Mouse (Mus musculus): Measurements from ENCODE around the gene Efcab6. TPM values are rescaled to one million over a fixed set of nuclear protein-coding genes. Genes with fewer than 3 reads are reported as not detected.
"Not testable (repeated sequence)": the region's sequence is repeated elsewhere in the genome, so short reads cannot be mapped to it uniquely, and the experiment has no call there.

The Efcab6 gene
- not detected in 2 replicates for polyA plus RNA-seq (2012; ENCODE audit: insufficient read depth, low replicate concordance)

- Histone ChIP-seq H3K4me1 (peaks cover 4% of the 10 kb centered on the region), H3K4me3 (replicated peaks) (no peak within 1 kb of the TSS), H3K9me3 (peaks cover 37% of the 10 kb centered on the region), H3K27me3 (replicated peaks) (peaks cover 50% of the 10 kb centered on the region), H3K36me3 (replicated peaks; ENCODE audit: low read length) (no peaks in the 10 kb centered on the region)
- no peak for TF ChIP-seq GATA1 (IDR thresholded peaks at IDR 0.05; ENCODE audit: borderline replicate concordance, low read length)
- TF ChIP-seq FLI1 (IDR thresholded peaks at IDR 0.05; ENCODE audit: low read length), result no peak
Observed at GRCm38 (mm10) chr15:84065140-84065539, at the start of gene Efcab6. Gene Efcab6 (minus strand): TSS chr15:84065379.

GRCm38 (mm10) chr15:84113873-84114272 lies 48.7 kb upstream of the Efcab6 start:
- no peak overlapping the region for H3K4me3 ChIP-seq (replicated peaks)
- no peaks in the 10 kb centered on the region for H3K36me3 ChIP-seq (replicated peaks; ENCODE audit: low read length)
- peaks cover 7% of the 10 kb centered on the region for H3K4me1 ChIP-seq
- no peak for TF ChIP-seq GATA1 (IDR thresholded peaks at IDR 0.05; ENCODE audit: borderline replicate concordance, low read length)
- no peak for TF ChIP-seq FLI1 (IDR thresholded peaks at IDR 0.05; ENCODE audit: low read length)
- peaks cover 45% of the 10 kb centered on the region for H3K27me3 ChIP-seq (replicated peaks)
- H3K9me3 ChIP-seq, result peaks cover 11% of the 10 kb centered on the region

GRCm38 (mm10) chr15:84108899-84109298 lies 43.7 kb upstream of the Efcab6 start:
- H3K9me3 ChIP-seq, result peaks cover 3% of the 10 kb centered on the region; the same call in 1 of the 2 replicates
- H3K27me3 ChIP-seq (replicated peaks), result peaks cover 64% of the 10 kb centered on the region
- peaks cover 8% of the 10 kb centered on the region for H3K4me1 ChIP-seq
- no peak overlapping the region for H3K4me3 ChIP-seq (replicated peaks)
- no peaks in the 10 kb centered on the region for H3K36me3 ChIP-seq (replicated peaks; ENCODE audit: low read length)
- TF ChIP-seq GATA1 (IDR thresholded peaks at IDR 0.05; ENCODE audit: borderline replicate concordance, low read length), result no peak
- no peak for TF ChIP-seq FLI1 (IDR thresholded peaks at IDR 0.05; ENCODE audit: low read length)

GRCm38 (mm10) chr15:84105924-84106500 lies 40.8 kb upstream of the Efcab6 start:
- H3K36me3 ChIP-seq (replicated peaks; ENCODE audit: low read length), result no peaks in the 10 kb centered on the region
- peaks cover 63% of the 10 kb centered on the region for H3K27me3 ChIP-seq (replicated peaks)
- TF ChIP-seq FLI1 (IDR thresholded peaks at IDR 0.05; ENCODE audit: low read length) (no peak), GATA1 (IDR thresholded peaks at IDR 0.05; ENCODE audit: borderline replicate concordance, low read length) (no peak)

GRCm38 (mm10) chr15:84105105-84105923 lies 40.1 kb upstream of the Efcab6 start, which contains the start of gene Sult4a1:
Gene Sult4a1 (minus strand): TSS chr15:84105754.
- TF ChIP-seq FLI1 (IDR thresholded peaks at IDR 0.05; ENCODE audit: low read length), result no peak
- TF ChIP-seq GATA1 (IDR thresholded peaks at IDR 0.05; ENCODE audit: borderline replicate concordance, low read length), result no peak
- Histone ChIP-seq H3K36me3 (replicated peaks; ENCODE audit: low read length) (no peaks in the 10 kb centered on the region), H3K4me1 (peaks cover 8% of the 10 kb centered on the region), H3K27me3 (replicated peaks) (peaks cover 66% of the 10 kb centered on the region), H3K4me3 (replicated peaks) (peak within 1 kb of the TSS; percentile 86), H3K9me3 (peaks cover 3% of the 10 kb centered on the region; the same call in 1 of the 2 replicates)

More at GRCm38 (mm10) chr15:84105924-84106500, 40.8 kb upstream of the Efcab6 start:
- peaks cover 3% of the 10 kb centered on the region; the same call in 1 of the 2 replicates for H3K9me3 ChIP-seq
- peaks cover 8% of the 10 kb centered on the region for H3K4me1 ChIP-seq
- no peak overlapping the region for H3K4me3 ChIP-seq (replicated peaks)

- H3K27me3 ChIP-seq (replicated peaks), result peaks cover 69% of the 10 kb centered on the region
- TF ChIP-seq GATA1 (IDR thresholded peaks at IDR 0.05; ENCODE audit: borderline replicate concordance, low read length), result no peak
- no peaks in the 10 kb centered on the region for H3K36me3 ChIP-seq (replicated peaks; ENCODE audit: low read length)
- H3K4me1 ChIP-seq, result peaks cover 8% of the 10 kb centered on the region
- H3K4me3 ChIP-seq (replicated peaks), result no peak overlapping the region
- H3K9me3 ChIP-seq, result peaks cover 3% of the 10 kb centered on the region; the same call in 1 of the 2 replicates
Observed at GRCm38 (mm10) chr15:84104626-84105025, 39.4 kb upstream of the Efcab6 start.

GRCm38 (mm10) chr15:84097536-84097935 lies 32.4 kb upstream of the Efcab6 start:
- peaks cover 51% of the 10 kb centered on the region for H3K27me3 ChIP-seq (replicated peaks)
- not testable (repeated sequence) for H3K9me3 ChIP-seq; H3K36me3 ChIP-seq (replicated peaks; ENCODE audit: low read length); H3K4me3 ChIP-seq (replicated peaks); H3K4me1 ChIP-seq

- Histone ChIP-seq H3K36me3 (replicated peaks; ENCODE audit: low read length) (no peaks in the 10 kb centered on the region), H3K4me1 (no peaks in the 10 kb centered on the region), H3K4me3 (replicated peaks) (no peak overlapping the region), H3K27me3 (replicated peaks) (peaks cover 47% of the 10 kb centered on the region), H3K9me3 (no peaks in the 10 kb centered on the region)
- TF ChIP-seq GATA1 (IDR thresholded peaks at IDR 0.05; ENCODE audit: borderline replicate concordance, low read length) (no peak), FLI1 (IDR thresholded peaks at IDR 0.05; ENCODE audit: low read length) (no peak)
Observed at GRCm38 (mm10) chr15:84096051-84096450, 30.9 kb upstream of the Efcab6 start.

- H3K4me3 ChIP-seq (replicated peaks), result no peak overlapping the region
- TF ChIP-seq FLI1 (IDR thresholded peaks at IDR 0.05; ENCODE audit: low read length) (no peak), GATA1 (IDR thresholded peaks at IDR 0.05; ENCODE audit: borderline replicate concordance, low read length) (no peak)
- H3K9me3 ChIP-seq, result no peaks in the 10 kb centered on the region
- no peaks in the 10 kb centered on the region for H3K36me3 ChIP-seq (replicated peaks; ENCODE audit: low read length)
- no peaks in the 10 kb centered on the region for H3K4me1 ChIP-seq
- H3K27me3 ChIP-seq (replicated peaks), result peaks cover 44% of the 10 kb centered on the region
Observed at GRCm38 (mm10) chr15:84094921-84095320, 29.7 kb upstream of the Efcab6 start.

- TF ChIP-seq GATA1 (IDR thresholded peaks at IDR 0.05; ENCODE audit: borderline replicate concordance, low read length) (no peak), FLI1 (IDR thresholded peaks at IDR 0.05; ENCODE audit: low read length) (no peak)
- Histone ChIP-seq H3K27me3 (replicated peaks) (peaks cover 37% of the 10 kb centered on the region), H3K9me3 (no peaks in the 10 kb centered on the region), H3K36me3 (replicated peaks; ENCODE audit: low read length) (no peaks in the 10 kb centered on the region), H3K4me1 (no peaks in the 10 kb centered on the region), H3K4me3 (replicated peaks) (no peak overlapping the region)
Observed at GRCm38 (mm10) chr15:84086775-84087174, 21.6 kb upstream of the Efcab6 start.

Measured in megakaryocyte, embryonic 14.5 days (primary cell).